Mouse (Mus musculus): ENCODE results near the gene Sirpb1b. TPM values are rescaled to one million over a fixed set of nuclear protein-coding genes. Genes with fewer than 3 reads are reported as not detected.
"Not testable (repeated sequence)": the region's sequence is repeated elsewhere in the genome, so short reads cannot be mapped to it uniquely, and the experiment has no call there.

Gene Sirpb1b
- 1.9 and 2.7 TPM in 2 replicates for polyA plus RNA-seq (2012; rRNA removed)

- H3K4me1 ChIP-seq (ENCODE audit: control insufficient read depth, insufficient read depth, low read length); H3K27me3 ChIP-seq (ENCODE audit: control insufficient read depth, insufficient read depth, low read length); H3K27ac ChIP-seq (ENCODE audit: control insufficient read depth, insufficient read depth, low read depth, low read length); H3K4me3 ChIP-seq (ENCODE audit: control insufficient read depth, low read depth, low read length); H3K36me3 ChIP-seq (ENCODE audit: control insufficient read depth, insufficient read depth, low read length): not testable (repeated sequence)
Measured at GRCm38 (mm10) chr3:15574887-15575286, at the start of gene Sirpb1b. TSS of gene Sirpb1b (minus strand) at chr3:15575065.

DNA sequence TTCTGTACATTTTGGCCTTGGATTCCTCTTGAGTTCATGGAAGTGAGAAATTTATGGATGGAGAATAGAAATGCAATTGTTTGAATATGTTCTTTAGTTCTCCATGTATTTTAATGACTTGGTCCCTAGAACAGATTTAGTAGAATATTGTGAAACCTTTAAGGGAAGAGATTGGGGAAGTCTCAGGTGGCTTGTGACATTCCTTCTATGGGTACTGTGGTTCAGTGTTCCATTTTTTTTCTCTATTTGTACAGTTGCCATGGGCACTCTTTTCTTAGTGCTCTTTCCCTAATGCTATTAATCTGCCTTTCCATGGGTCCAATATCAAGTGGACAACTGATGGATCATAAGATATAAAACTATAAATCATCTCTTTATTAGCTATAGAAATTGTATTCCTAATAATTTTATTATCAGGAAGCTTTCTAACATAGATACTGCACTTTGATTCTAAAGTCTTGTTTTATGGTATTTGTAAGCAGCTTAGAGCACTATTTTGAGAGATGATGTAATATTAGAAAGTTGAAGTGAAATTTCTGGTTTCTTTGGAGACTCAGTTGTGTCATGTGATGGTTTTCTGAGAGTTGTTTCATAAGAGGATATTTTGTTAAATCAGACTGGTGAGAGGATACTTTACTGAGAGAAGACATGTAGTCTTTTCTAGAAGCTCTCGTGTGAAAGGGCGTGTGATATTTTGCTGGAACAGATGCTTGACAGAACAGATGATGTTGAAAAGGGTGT is 15.7 kb upstream of the Sirpb1b start:
- H3K4me3 ChIP-seq (ENCODE audit: control insufficient read depth, low read depth, low read length); H3K27ac ChIP-seq (ENCODE audit: control insufficient read depth, insufficient read depth, low read depth, low read length); H3K4me1 ChIP-seq (ENCODE audit: control insufficient read depth, insufficient read depth, low read length); H3K27me3 ChIP-seq (ENCODE audit: control insufficient read depth, insufficient read depth, low read length); H3K36me3 ChIP-seq (ENCODE audit: control insufficient read depth, insufficient read depth, low read length): not testable (repeated sequence)

- not testable (repeated sequence) for H3K36me3 ChIP-seq (ENCODE audit: control insufficient read depth, insufficient read depth, low read length); H3K4me3 ChIP-seq (ENCODE audit: control insufficient read depth, low read depth, low read length); H3K27ac ChIP-seq (ENCODE audit: control insufficient read depth, insufficient read depth, low read depth, low read length); H3K4me1 ChIP-seq (ENCODE audit: control insufficient read depth, insufficient read depth, low read length); H3K27me3 ChIP-seq (ENCODE audit: control insufficient read depth, insufficient read depth, low read length)
Measured at GRCm38 (mm10) chr3:15586665-15587064, 11.8 kb upstream of the Sirpb1b start.

GRCm38 (mm10) chr3:15583452-15583851 is 8.6 kb upstream of the Sirpb1b start:
- Histone ChIP-seq H3K27ac (ENCODE audit: control insufficient read depth, insufficient read depth, low read depth, low read length) (no peak overlapping the region), H3K4me3 (ENCODE audit: control insufficient read depth, low read depth, low read length) (no peak overlapping the region), H3K4me1 (ENCODE audit: control insufficient read depth, insufficient read depth, low read length) (no peaks in the 10 kb centered on the region), H3K27me3 (ENCODE audit: control insufficient read depth, insufficient read depth, low read length) (no peaks in the 10 kb centered on the region), H3K36me3 (ENCODE audit: control insufficient read depth, insufficient read depth, low read length) (no peaks in the 10 kb centered on the region)
- TF ChIP-seq POLR2A (IDR thresholded peaks at IDR 0.05; ENCODE audit: control insufficient read depth, low read depth, low read length): no peak

DNA sequence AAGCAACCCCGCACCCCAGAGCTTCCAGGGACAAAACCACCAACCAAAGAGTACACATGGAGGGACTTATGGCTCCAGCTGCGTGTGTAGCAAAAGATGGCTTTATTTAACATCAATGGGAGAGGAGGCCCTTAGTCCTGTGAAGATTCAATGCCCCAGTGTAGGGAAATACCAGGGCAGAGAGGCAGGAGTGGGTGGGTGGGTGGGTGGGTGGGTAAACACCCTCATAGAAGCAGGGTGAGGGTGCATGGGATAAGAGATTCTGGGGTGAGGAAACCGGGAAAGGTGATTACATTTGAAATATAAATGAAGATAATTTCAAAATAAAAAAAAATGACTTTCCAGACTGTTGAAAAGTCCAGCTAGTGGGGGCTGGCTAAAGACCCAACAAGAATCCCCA is 8.1 kb upstream of the Sirpb1b start:
- not testable (repeated sequence) for H3K27ac ChIP-seq (ENCODE audit: control insufficient read depth, insufficient read depth, low read depth, low read length); H3K36me3 ChIP-seq (ENCODE audit: control insufficient read depth, insufficient read depth, low read length); H3K27me3 ChIP-seq (ENCODE audit: control insufficient read depth, insufficient read depth, low read length); H3K4me1 ChIP-seq (ENCODE audit: control insufficient read depth, insufficient read depth, low read length); H3K4me3 ChIP-seq (ENCODE audit: control insufficient read depth, low read depth, low read length)

GRCm38 (mm10) chr3:15576466-15576865 is 1.6 kb upstream of the Sirpb1b start:
- H3K27me3 ChIP-seq (ENCODE audit: control insufficient read depth, insufficient read depth, low read length); H3K36me3 ChIP-seq (ENCODE audit: control insufficient read depth, insufficient read depth, low read length); H3K27ac ChIP-seq (ENCODE audit: control insufficient read depth, insufficient read depth, low read depth, low read length); H3K4me1 ChIP-seq (ENCODE audit: control insufficient read depth, insufficient read depth, low read length); H3K4me3 ChIP-seq (ENCODE audit: control insufficient read depth, low read depth, low read length): not testable (repeated sequence)

GRCm38 (mm10) chr3:15528589-15528988 is 46.3 kb downstream of the Sirpb1b start:
- no peaks in the 10 kb centered on the region for H3K27me3 ChIP-seq (ENCODE audit: control insufficient read depth, insufficient read depth, low read length)
- no peaks in the 10 kb centered on the region for H3K4me1 ChIP-seq (ENCODE audit: control insufficient read depth, insufficient read depth, low read length)
- TF ChIP-seq POLR2A (IDR thresholded peaks at IDR 0.05; ENCODE audit: control insufficient read depth, low read depth, low read length) (no peak), CTCF (IDR thresholded peaks at IDR 0.05; ENCODE audit: control insufficient read depth, insufficient read depth, insufficient replicate concordance, low read depth, low read length) (no peak)
- no peak overlapping the region for H3K4me3 ChIP-seq (ENCODE audit: control insufficient read depth, low read depth, low read length)
- H3K27ac ChIP-seq (ENCODE audit: control insufficient read depth, insufficient read depth, low read depth, low read length): no peak overlapping the region
- H3K36me3 ChIP-seq (ENCODE audit: control insufficient read depth, insufficient read depth, low read length): no peaks in the 10 kb centered on the region

DNA sequence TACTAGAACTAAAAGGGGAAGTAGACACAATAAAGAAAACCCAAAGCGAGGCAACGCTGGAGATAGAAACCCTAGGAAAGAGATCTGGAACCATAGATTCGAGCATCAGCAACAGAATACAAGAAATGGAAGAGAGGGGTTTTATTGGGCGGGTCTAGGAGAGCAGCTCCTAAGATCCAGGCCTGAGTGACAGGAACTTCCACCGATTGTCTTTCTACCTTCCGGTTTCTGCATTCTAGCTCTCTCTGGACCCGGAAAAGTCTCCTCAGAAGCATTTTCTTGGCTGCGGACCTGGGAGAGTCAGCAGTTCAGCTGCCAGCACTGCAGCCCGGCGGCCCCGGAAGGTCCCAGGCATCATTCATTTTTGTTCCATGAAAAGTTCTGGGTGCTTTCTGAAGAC is 61.3 kb downstream of the Sirpb1b start:
- not testable (repeated sequence) for H3K4me3 ChIP-seq (ENCODE audit: control insufficient read depth, low read depth, low read length); H3K4me1 ChIP-seq (ENCODE audit: control insufficient read depth, insufficient read depth, low read length); H3K27me3 ChIP-seq (ENCODE audit: control insufficient read depth, insufficient read depth, low read length); H3K36me3 ChIP-seq (ENCODE audit: control insufficient read depth, insufficient read depth, low read length); H3K27ac ChIP-seq (ENCODE audit: control insufficient read depth, insufficient read depth, low read depth, low read length)

DNA sequence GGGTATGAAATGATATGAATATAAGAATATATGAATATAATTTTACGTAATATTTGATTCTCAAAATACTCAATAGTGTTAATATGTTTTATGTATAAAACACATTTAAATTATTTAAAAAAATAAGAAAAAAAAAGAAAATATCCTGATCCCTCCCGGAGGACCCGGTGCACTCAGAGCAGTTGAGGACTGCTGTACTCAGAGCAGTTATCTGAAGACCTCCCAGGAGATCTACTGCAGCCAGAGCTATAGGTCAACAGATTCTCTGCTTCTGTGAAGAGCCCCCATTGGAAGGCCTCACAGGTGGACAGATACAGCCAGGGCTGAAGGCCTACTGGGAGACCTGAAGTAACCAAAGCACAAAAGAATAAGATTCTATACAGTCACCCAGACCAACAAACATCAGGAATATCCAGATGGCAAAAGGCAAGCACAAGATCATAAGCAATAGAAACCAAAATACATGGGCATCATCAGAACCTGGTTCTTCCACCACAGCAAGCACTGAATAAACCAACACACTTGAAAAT is 67.0 kb downstream of the Sirpb1b start:
- not testable (repeated sequence) for H3K27me3 ChIP-seq (ENCODE audit: control insufficient read depth, insufficient read depth, low read length); H3K4me1 ChIP-seq (ENCODE audit: control insufficient read depth, insufficient read depth, low read length); H3K36me3 ChIP-seq (ENCODE audit: control insufficient read depth, insufficient read depth, low read length); H3K4me3 ChIP-seq (ENCODE audit: control insufficient read depth, low read depth, low read length); H3K27ac ChIP-seq (ENCODE audit: control insufficient read depth, insufficient read depth, low read depth, low read length)

DNA sequence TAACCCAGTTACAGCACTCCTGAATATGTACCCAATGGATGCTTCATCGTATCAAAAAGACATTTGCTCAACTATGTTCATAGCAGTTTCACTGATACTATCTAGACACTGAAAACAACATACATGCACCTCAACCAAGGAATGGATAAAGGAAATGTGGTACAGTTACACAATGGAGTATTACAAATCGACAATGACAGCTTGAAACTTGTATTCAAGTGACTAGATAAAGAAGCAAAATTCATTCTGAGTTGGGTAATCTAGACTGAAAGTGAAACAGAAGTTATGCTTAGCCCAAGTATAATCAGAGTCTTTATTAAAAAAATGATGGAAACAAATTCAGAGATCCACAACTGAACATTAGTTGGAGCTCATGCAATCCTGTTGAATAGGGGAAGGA is 100.0 kb downstream of the Sirpb1b start:
- H3K4me3 ChIP-seq (ENCODE audit: control insufficient read depth, low read depth, low read length); H3K27ac ChIP-seq (ENCODE audit: control insufficient read depth, insufficient read depth, low read depth, low read length); H3K4me1 ChIP-seq (ENCODE audit: control insufficient read depth, insufficient read depth, low read length); H3K36me3 ChIP-seq (ENCODE audit: control insufficient read depth, insufficient read depth, low read length); H3K27me3 ChIP-seq (ENCODE audit: control insufficient read depth, insufficient read depth, low read length): not testable (repeated sequence)

GRCm38 (mm10) chr3:15470158-15470557 is 104.7 kb downstream of the Sirpb1b start:
- not testable (repeated sequence) for H3K27ac ChIP-seq (ENCODE audit: control insufficient read depth, insufficient read depth, low read depth, low read length)

More at GRCm38 (mm10) chr3:15470158-15470557, 104.7 kb downstream of the Sirpb1b start:
- H3K4me1 ChIP-seq (ENCODE audit: control insufficient read depth, insufficient read depth, low read length); H3K27me3 ChIP-seq (ENCODE audit: control insufficient read depth, insufficient read depth, low read length); H3K36me3 ChIP-seq (ENCODE audit: control insufficient read depth, insufficient read depth, low read length); H3K4me3 ChIP-seq (ENCODE audit: control insufficient read depth, low read depth, low read length): not testable (repeated sequence)

Data from testis, adult 2 months (tissue).